Mouse (Mus musculus): ENCODE data around the gene Pde6h. TPM values are rescaled to one million over a fixed set of nuclear protein-coding genes. Genes with fewer than 3 reads are reported as not detected.

Gene Pde6h
- total RNA-seq (2012; rRNA removed) (not detected in 2 replicates), polyA plus RNA-seq (2012; ENCODE audit: insufficient read depth in 1 of 2, insufficient read length in 2 of 2, low read depth in 1 of 2, low replicate concordance in 2 of 2, missing spikeins in 1 of 2) (under 1 TPM in 1 of 2 experiments, not detected in 1; 0.08 TPM)

DNA sequence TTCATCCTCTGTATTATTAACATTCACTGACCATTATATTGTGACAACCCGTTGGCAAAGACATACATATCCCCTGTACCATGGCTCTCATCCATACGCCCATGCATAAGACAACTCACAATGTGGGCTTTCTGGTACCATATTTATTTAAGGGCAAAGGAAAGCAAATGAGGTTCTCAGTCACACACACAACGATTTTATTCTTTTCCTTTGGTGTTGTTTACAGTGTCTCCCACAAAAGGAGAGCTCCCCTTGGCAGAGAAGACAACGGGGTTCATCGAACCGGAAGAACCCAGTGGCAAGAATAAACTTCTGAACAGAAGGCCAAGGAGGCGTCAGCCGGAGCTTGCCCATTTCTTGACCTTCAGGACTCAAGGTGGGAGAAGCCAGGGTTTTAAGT, at the start of gene Pde6h:
TSS of gene Pde6h (plus strand) at position 301 of the 400 bp plus-strand sequence.
- Histone ChIP-seq H3K79me2 (ENCODE audit: control insufficient read depth, insufficient read depth, low read length, poor library complexity) (no peaks in the 10 kb centered on the region), H3K27me3 (ENCODE audit: control insufficient read depth in 1 of 2, insufficient read depth in 2 of 2, low read length in 2 of 2) (no peaks in the 10 kb centered on the region), H3K9me3 (replicated peaks; ENCODE audit: insufficient read depth, low read length) (no peaks in the 10 kb centered on the region), H3K4me3 (ENCODE audit: control insufficient read depth in 1 of 2, insufficient read depth in 1 of 2, low read depth in 2 of 2, low read length in 2 of 2) (no peak within 1 kb of the TSS), H3K27ac (ENCODE audit: control insufficient read depth, low read depth, low read length) (no peak within 1 kb of the TSS), H3K9ac (ENCODE audit: control insufficient read depth, low read depth, low read length, poor library complexity, severe bottlenecking) (no peak within 1 kb of the TSS), H3K4me1 (ENCODE audit: control insufficient read depth in 1 of 2, insufficient read depth in 2 of 2, low read length in 2 of 2) (no peaks in the 10 kb centered on the region), H3K36me3 (ENCODE audit: control insufficient read depth in 1 of 2, insufficient read depth in 2 of 2, low read length in 2 of 2) (peaks cover 0 to 4% of the 10 kb centered on the region in 2 experiments; a peak in 1 of 4 replicates)
- no peak for DNase-seq (ENCODE audit: low read depth, low spot score)
- TF ChIP-seq CHD1 (IDR thresholded peaks at IDR 0.05; ENCODE audit: low read depth, low read length) (no peak), MXI1 (IDR thresholded peaks at IDR 0.05; ENCODE audit: low read depth, low read length) (no peak), ETS1 (IDR thresholded peaks at IDR 0.05; ENCODE audit: low read depth, low read length) (no peak), RAD21 (IDR thresholded peaks at IDR 0.05; ENCODE audit: low read depth, low read length) (no peak), TAL1 (IDR thresholded peaks at IDR 0.05; ENCODE audit: low read length) (no peak), MYB (IDR thresholded peaks at IDR 0.05; ENCODE audit: low read depth, low read length) (no peak), EP300 (IDR thresholded peaks at IDR 0.05; ENCODE audit: low read depth in 1 of 2, low read length in 2 of 2) (no peak), ZKSCAN1 (IDR thresholded peaks at IDR 0.05; ENCODE audit: low read depth, low read length) (no peak), E2F4 (IDR thresholded peaks at IDR 0.05; ENCODE audit: borderline replicate concordance, low read depth, low read length) (no peak), GABPA (IDR thresholded peaks at IDR 0.05; ENCODE audit: low read depth, low read length) (no peak), SIN3A (IDR thresholded peaks at IDR 0.05; ENCODE audit: low read length) (no peak), CHD2 (IDR thresholded peaks at IDR 0.05; ENCODE audit: low read length) (no peak), HCFC1 (IDR thresholded peaks at IDR 0.05; ENCODE audit: low read depth, low read length) (no peak), POLR2AphosphoS2 (IDR thresholded peaks at IDR 0.05; ENCODE audit: low read length) (no peak), MEF2A (IDR thresholded peaks at IDR 0.05; ENCODE audit: extremely low read depth, insufficient replicate concordance, low read depth, low read length, poor library complexity, severe bottlenecking) (no peak), ZNF384 (IDR thresholded peaks at IDR 0.05; ENCODE audit: low read depth, low read length) (no peak)

- TF ChIP-seq TAL1 (IDR thresholded peaks at IDR 0.05; ENCODE audit: low read length) = no peak
- TF ChIP-seq TCF12 (IDR thresholded peaks at IDR 0.05; ENCODE audit: low read depth, low read length) = no peak
- no peak for TF ChIP-seq EP300 (IDR thresholded peaks at IDR 0.05; ENCODE audit: low read depth in 1 of 2, low read length in 2 of 2)
- no peak for TF ChIP-seq POLR2AphosphoS5 (IDR thresholded peaks at IDR 0.05; ENCODE audit: borderline replicate concordance, low read depth, low read length)
- TF ChIP-seq ZNF384 (IDR thresholded peaks at IDR 0.05; ENCODE audit: low read depth, low read length) = no peak
- no peak for TF ChIP-seq MEF2A (IDR thresholded peaks at IDR 0.05; ENCODE audit: extremely low read depth, insufficient replicate concordance, low read depth, low read length, poor library complexity, severe bottlenecking)
- no peak for TF ChIP-seq GATA1 (IDR thresholded peaks at IDR 0.05; ENCODE audit: low read depth, low read length)
- TF ChIP-seq MAX (IDR thresholded peaks at IDR 0.05; ENCODE audit: low read length) = no peak
- TF ChIP-seq TBP (IDR thresholded peaks at IDR 0.05; ENCODE audit: low read depth, low read length) = no peak
- TF ChIP-seq USF2 (IDR thresholded peaks at IDR 0.05; ENCODE audit: borderline replicate concordance in 1 of 2, insufficient read depth in 1 of 2, low read depth in 1 of 2, low read length in 2 of 2) = no peak
- no peak for TF ChIP-seq RCOR1 (IDR thresholded peaks at IDR 0.05; ENCODE audit: low read depth, low read length)
- TF ChIP-seq JUND (IDR thresholded peaks at IDR 0.05; ENCODE audit: low read depth, low read length) = no peak
- TF ChIP-seq ELF1 (IDR thresholded peaks at IDR 0.05; ENCODE audit: low read depth, low read length) = no peak
- no peak for TF ChIP-seq CHD1 (IDR thresholded peaks at IDR 0.05; ENCODE audit: low read depth, low read length)
- TF ChIP-seq CHD2 (IDR thresholded peaks at IDR 0.05; ENCODE audit: low read length) = no peak
- no peak for TF ChIP-seq HCFC1 (IDR thresholded peaks at IDR 0.05; ENCODE audit: low read depth, low read length)
- TF ChIP-seq BHLHE40 (IDR thresholded peaks at IDR 0.05; ENCODE audit: borderline replicate concordance, low read depth, low read length) = no peak
- TF ChIP-seq POLR2AphosphoS2 (IDR thresholded peaks at IDR 0.05; ENCODE audit: low read length) = no peak
- no peak overlapping the region for H3K4me3 ChIP-seq (ENCODE audit: control insufficient read depth in 1 of 2, insufficient read depth in 1 of 2, low read depth in 2 of 2, low read length in 2 of 2)
- H3K79me2 ChIP-seq (ENCODE audit: control insufficient read depth, insufficient read depth, low read length, poor library complexity) = no peaks in the 10 kb centered on the region
- peaks cover 0 to 8% of the 10 kb centered on the region in 2 experiments; a peak in 3 of 4 replicates for H3K27me3 ChIP-seq (ENCODE audit: control insufficient read depth in 1 of 2, insufficient read depth in 2 of 2, low read length in 2 of 2)
- H3K4me1 ChIP-seq (ENCODE audit: control insufficient read depth in 1 of 2, insufficient read depth in 2 of 2, low read length in 2 of 2) = no peaks in the 10 kb centered on the region
- H3K9ac ChIP-seq (ENCODE audit: control insufficient read depth, low read depth, low read length, poor library complexity, severe bottlenecking) = no peak overlapping the region
- H3K36me3 ChIP-seq (ENCODE audit: control insufficient read depth in 1 of 2, insufficient read depth in 2 of 2, low read length in 2 of 2) = no peaks in the 10 kb centered on the region
- peak; percentile 53 for DNase-seq (ENCODE audit: low read depth, low spot score)
- no peaks in the 10 kb centered on the region for H3K9me3 ChIP-seq (replicated peaks; ENCODE audit: insufficient read depth, low read length)
- no peak overlapping the region for H3K27ac ChIP-seq (ENCODE audit: control insufficient read depth, low read depth, low read length)
These were observed 49.0 kb upstream of the Pde6h start for GRCm38 (mm10) chr6:136874599-136874998.

Measured in MEL (cell line).